Mouse (Mus musculus) spleen, adult 18-20 months (tissue): ENCODE results near the gene Tmem130.

Source experiments
- DNase-seq, 2 experiments: peaks; one replicate each; pipeline ENCODE4 v3.0.0; 2022; ENCODE audit warnings: mixed read lengths in 2 of 2

Gene Tmem130

GRCm38 (mm10) chr5:144729216-144729615 lies 32.4 kb downstream of the Tmem130 start:
- DNase-seq: no peak

GRCm38 (mm10) chr5:144728237-144728636 lies 33.4 kb downstream of the Tmem130 start:
- no peak for DNase-seq

DNA sequence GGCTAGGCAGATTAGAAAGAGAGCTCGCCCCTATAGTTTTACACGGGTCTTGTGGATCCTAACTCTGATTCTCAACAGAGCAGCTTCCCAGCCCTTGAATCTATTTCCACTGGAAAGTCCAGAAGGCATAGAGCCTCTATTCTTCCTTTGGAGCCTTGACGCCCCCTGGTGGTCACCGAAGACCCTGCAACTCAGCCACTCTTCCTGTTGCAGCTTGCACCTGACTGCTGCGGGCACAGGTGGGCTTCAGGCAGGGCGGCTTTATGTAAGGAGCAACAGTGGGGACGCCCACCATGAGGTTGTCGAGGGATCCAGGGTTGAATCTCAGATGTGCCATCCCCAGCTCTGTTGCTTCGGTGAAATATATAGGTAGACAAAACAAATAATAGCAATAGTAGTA lies 34.5 kb downstream of the Tmem130 start:
- peak in 1 of 2 experiments; percentile 52 for DNase-seq

DNA sequence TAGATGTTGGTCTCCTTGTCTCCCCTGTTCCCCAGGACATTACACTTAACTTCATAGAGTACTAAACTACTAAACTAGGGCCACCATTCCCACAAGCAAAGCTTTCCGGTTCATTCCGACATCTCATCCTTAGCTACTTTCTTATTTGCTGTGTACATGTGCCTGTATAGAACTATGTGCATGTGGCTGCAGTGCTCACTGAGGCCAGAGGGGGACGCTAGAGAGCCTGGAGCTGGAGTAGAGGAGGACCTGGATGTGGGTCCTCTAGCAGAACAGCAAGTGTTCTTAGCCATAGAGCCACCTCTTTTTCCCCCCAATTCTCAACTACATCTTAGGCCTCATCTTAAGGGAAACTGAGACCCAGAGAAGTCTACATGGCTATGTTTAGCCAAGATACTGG lies 36.1 kb downstream of the Tmem130 start:
- no peak for DNase-seq

DNA sequence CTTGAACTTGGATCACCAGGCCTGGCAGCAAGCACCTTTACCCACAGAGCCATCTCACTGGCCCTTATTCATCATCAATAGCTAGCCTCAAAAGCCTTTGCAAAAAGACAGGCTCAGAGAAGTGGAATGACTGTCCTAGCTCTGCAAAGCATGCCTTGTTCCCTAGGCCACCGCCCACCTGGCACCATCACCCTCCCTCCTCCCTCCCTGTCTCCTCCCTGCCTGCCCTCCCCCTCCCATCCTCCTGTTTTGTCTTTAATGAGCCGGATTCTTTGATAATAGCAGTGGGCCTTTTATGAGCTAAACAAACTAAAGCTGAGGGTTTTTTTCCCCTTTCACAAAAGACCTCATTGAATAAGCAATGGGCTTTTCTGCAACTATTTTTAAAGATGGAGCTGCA lies 36.7 kb downstream of the Tmem130 start:
- DNase-seq: no peak

DNA sequence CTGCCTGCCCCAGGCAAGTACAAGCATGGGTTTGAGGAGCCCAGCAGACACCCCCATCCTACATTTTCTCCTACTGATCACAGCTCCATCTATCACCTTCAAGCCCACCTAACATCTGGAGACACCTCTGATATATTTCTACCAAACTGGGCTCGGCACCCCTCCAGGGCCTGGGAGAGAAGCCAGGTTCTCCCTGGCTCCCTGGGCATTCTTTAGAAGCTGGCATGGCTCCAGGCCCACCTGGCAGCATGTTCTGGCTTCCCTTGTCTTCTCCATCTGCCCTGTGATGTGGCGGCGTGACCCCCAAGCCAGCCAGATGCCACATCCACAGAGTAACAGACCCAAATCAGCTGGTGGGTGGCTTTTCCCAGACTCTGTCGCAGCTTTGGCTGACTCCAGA lies 41.3 kb downstream of the Tmem130 start:
- no peak for DNase-seq

DNA sequence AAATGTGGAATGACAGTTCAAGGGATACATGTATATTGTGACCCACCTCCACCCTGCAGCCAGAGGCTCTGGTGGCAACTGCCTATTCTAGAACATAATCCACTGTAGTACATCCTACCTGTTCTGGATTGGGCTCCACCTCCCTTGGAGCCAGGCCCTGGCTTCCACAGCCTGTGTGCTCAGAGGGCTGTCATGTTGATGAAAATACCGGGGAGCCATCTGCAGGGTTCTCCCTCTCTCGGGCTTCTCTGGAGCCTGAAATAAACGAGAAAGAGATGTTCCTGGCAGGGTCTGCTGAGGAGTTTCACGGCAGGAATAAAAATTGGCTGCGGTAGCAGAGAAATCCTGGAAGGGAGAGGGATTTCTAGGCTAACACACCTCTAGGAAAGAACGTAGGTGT lies 41.8 kb downstream of the Tmem130 start:
- DNase-seq: no peak

- DNase-seq: no peak
These were observed 44.4 kb downstream of the Tmem130 start for GRCm38 (mm10) chr5:144717186-144717585.

DNA sequence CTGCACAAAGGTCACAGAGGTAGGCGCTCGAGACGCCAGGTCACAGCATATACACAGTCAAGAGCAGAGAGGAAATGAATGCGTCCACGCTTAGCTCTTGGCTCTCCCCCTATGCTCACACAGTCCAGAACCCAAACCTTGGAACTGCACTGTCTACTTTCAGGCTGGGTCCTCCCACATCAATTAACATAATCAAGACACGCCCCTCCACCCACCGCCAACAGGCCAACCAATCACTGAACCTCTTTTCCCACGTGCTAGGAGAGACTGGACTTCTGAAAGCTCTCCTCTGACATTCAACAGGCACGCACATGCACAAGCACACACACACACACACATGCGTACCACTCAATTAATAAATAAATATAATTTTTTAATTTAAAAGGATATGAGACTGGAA lies 48.2 kb downstream of the Tmem130 start:
- DNase-seq: no peak

DNA sequence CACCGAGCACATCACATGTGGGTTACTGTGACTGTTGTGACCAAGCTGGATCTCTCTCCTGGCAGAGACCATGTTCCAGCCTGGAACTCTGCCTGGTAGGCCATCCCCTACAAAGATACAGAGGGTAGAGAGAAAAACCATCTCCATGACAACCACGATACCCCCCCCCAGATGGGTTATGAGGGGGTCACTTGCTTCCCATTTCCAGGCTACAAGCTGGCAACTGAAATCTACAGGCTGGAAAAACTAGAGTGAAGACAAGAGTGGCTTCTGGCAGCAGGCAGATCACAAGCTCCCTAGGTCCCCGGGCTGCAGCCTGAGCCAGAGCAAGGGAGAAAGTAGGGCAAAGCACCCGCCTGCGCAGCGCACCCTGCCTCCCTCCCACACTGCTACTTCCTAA lies 54.0 kb downstream of the Tmem130 start:
- no peak for DNase-seq

DNA sequence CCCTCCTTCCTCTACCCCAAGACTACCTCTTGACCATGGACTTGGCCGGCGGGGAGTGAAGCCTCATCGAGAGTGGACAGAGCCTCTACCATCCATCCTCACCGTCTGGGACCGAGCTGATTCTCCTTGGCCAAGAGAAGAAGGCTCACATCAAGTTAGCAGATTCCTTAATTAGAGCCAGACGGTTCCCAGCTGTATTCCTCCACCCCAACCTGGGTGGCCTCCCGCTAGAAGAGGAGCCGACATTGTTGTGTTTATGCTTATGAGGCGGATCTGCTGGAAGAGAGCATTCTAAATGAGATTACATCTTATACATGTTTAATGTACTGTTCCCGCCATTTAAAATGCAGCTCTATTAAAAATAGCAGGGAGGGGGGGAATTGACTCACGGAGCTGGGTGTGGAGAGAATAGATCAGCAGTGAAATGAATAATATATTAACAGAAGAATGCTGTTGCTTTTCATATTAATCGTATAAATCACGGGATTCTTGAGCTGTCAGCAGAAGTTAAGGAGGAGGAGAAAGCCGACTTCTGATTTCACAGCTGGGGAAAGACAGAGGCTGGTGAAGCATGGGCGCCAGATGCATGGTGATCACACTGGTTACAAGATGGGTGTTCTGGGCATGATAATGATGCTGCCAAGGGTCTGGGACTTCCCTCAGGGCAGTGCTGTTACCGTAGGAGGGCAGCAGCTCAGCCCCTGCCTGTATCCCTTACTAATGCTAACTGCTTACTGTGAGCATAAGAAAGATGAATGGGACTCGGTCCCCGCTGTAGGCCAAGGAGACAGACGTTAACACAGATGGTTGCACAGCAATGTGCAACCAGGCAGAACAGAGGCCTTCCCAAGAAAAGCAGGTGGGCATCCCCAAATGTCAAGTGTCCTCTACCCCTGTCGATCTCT lies 57.9 kb downstream of the Tmem130 start:
- no peak for DNase-seq

GRCm38 (mm10) chr5:144695289-144696060 lies 66.1 kb downstream of the Tmem130 start:
- no peak for DNase-seq

GRCm38 (mm10) chr5:144694161-144694560 lies 67.5 kb downstream of the Tmem130 start:
- DNase-seq: no peak

GRCm38 (mm10) chr5:144691421-144691820 lies 70.2 kb downstream of the Tmem130 start:
- no peak for DNase-seq

- no peak for DNase-seq
These were observed 73.2 kb downstream of the Tmem130 start for GRCm38 (mm10) chr5:144688371-144688770.
